Mouse (Mus musculus): Measurements from ENCODE around the gene Npy2r. TPM values are rescaled to one million over a fixed set of nuclear protein-coding genes. Genes with fewer than 3 reads are reported as not detected.

The Npy2r gene
- total and polyA plus RNA-seq, 2 experiments from 2014 or later: 3.4 to 9.1 TPM

GRCm38 (mm10) chr3:82539951-82540350, 7.9 kb downstream of the Npy2r start:
- no peak overlapping the region for H3K4me2 ChIP-seq (ENCODE audit: low read depth, low read length)
- no peaks in the 10 kb centered on the region for H3K27me3 ChIP-seq (ENCODE audit: insufficient read depth, low read length)
- no peaks in the 10 kb centered on the region for H3K4me1 ChIP-seq (ENCODE audit: insufficient read depth, low read length)
- no peak overlapping the region for H3K27ac ChIP-seq
- no peaks in the 10 kb centered on the region for H3K9me3 ChIP-seq (ENCODE audit: low read length)
- H3K4me3 ChIP-seq (ENCODE audit: low read length): no peak overlapping the region
- DNase-seq (ENCODE audit: low spot score): no peak
- H3K36me3 ChIP-seq (ENCODE audit: insufficient read depth, low read length): no peaks in the 10 kb centered on the region
- TF ChIP-seq CTCF (IDR thresholded peaks at IDR 0.05; ENCODE audit: low read depth): no peak
- ATAC-seq: no peak
- 81% methylated on average over 5 of the region's 5 CpGs for WGBS
- H3K9ac ChIP-seq (replicated peaks; ENCODE audit: low read length): no peak overlapping the region

DNA sequence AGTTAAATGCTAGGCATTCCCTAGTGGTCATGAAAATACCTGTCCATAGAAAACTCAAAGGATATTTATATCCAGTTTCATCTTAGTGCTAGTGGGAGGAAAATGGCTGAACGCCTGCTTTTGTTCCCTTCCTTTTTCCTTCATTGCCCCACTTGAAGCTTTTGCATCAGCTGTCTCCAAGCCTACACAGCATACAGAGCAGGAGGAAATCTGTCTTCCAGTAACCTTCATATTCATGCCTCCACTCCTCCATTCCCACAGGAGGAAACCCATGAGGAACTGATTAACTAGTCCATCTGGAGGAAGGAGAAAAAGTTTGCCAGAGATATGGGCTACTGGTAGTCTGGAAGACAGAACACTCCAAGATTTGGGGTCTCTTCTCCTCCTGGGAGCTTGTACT, 23.1 kb downstream of the Npy2r start:
- Histone ChIP-seq H3K9ac (replicated peaks; ENCODE audit: low read length) (no peak overlapping the region), H3K4me1 (ENCODE audit: insufficient read depth, low read length) (no peaks in the 10 kb centered on the region), H3K9me3 (ENCODE audit: low read length) (no peaks in the 10 kb centered on the region), H3K36me3 (ENCODE audit: insufficient read depth, low read length) (no peaks in the 10 kb centered on the region), H3K4me2 (ENCODE audit: low read depth, low read length) (no peak overlapping the region), H3K27me3 (ENCODE audit: insufficient read depth, low read length) (no peaks in the 10 kb centered on the region), H3K4me3 (ENCODE audit: low read length) (no peak overlapping the region), H3K27ac (no peak overlapping the region)
- DNase-seq (ENCODE audit: low spot score): no peak
- TF ChIP-seq CTCF (IDR thresholded peaks at IDR 0.05; ENCODE audit: low read depth): no peak
- WGBS: 82% methylated on average over 1 of the region's 1 CpGs
- ATAC-seq: no peak

- Histone ChIP-seq H3K36me3 (ENCODE audit: insufficient read depth, low read length) (no peaks in the 10 kb centered on the region), H3K4me1 (ENCODE audit: insufficient read depth, low read length) (no peaks in the 10 kb centered on the region), H3K27ac (no peak overlapping the region), H3K9ac (replicated peaks; ENCODE audit: low read length) (no peak overlapping the region), H3K4me2 (ENCODE audit: low read depth, low read length) (no peak overlapping the region), H3K27me3 (ENCODE audit: insufficient read depth, low read length) (no peaks in the 10 kb centered on the region), H3K4me3 (ENCODE audit: low read length) (no peak overlapping the region), H3K9me3 (ENCODE audit: low read length) (no peaks in the 10 kb centered on the region)
- 76% methylated on average over 4 of the region's 4 CpGs for WGBS
- TF ChIP-seq CTCF (IDR thresholded peaks at IDR 0.05; ENCODE audit: low read depth): no peak
- DNase-seq (ENCODE audit: low spot score) (no peak), ATAC-seq (no peak)
Observed at GRCm38 (mm10) chr3:82498006-82498405, 49.9 kb downstream of the Npy2r start.

Other genes with a start within 250 kb of the Npy2r start
- gene Map9, start 190.0 kb downstream of the Npy2r start, total RNA-seq (2014; rRNA removed): 47.8 and 53.3 TPM in 2 replicates
- gene Map9, start 190.0 kb downstream of the Npy2r start, polyA plus RNA-seq (2015; fragmentation: Nextera tagmentation; extraction: Ambion mirVana): 109 and 118 TPM in 2 replicates

Measured in hindbrain, postnatal 0 days (tissue).